Mouse (Mus musculus): ENCODE results near the gene Gm17268. TPM values are rescaled to one million over a fixed set of nuclear protein-coding genes. Genes with fewer than 3 reads are reported as not detected.
A peak's percentile ranks its signal among the peaks of the same experiment; 100 is the strongest.

Gene Gm17268
- polyA plus RNA-seq, 1 experiment, result not detected

- H3K27ac ChIP-seq (ENCODE audit: insufficient read depth, low read length), result no peak overlapping the region
These were observed 42.1 kb downstream of the Gm17268 start for GRCm38 (mm10) chr11:81996172-81996841.

GRCm38 (mm10) chr11:81983146-81983545, 55.2 kb downstream of the Gm17268 start:
- Histone ChIP-seq H3K4me1 (ENCODE audit: control insufficient read depth, insufficient read depth, low read length) (peaks cover 2% of the 10 kb centered on the region; the same call in 1 of the 2 replicates), H3K4me3 (ENCODE audit: insufficient read depth, low read length) (no peak overlapping the region), H3K27ac (ENCODE audit: insufficient read depth, low read length) (no peak overlapping the region)
- TF ChIP-seq POLR2A (IDR thresholded peaks at IDR 0.05; ENCODE audit: extremely low read depth, insufficient read depth, low read length) (no peak), CTCF (IDR thresholded peaks at IDR 0.05; ENCODE audit: extremely low read depth, insufficient read depth, low read length) (peak; percentile 68)

More at GRCm38 (mm10) chr11:81996172-81996841, 42.1 kb downstream of the Gm17268 start:
- Histone ChIP-seq H3K4me3 (ENCODE audit: insufficient read depth, low read length) (no peak overlapping the region), H3K4me1 (ENCODE audit: control insufficient read depth, insufficient read depth, low read length) (no peaks in the 10 kb centered on the region)
- TF ChIP-seq POLR2A (IDR thresholded peaks at IDR 0.05; ENCODE audit: extremely low read depth, insufficient read depth, low read length), result no peak
- peak; percentile 100 for TF ChIP-seq CTCF (IDR thresholded peaks at IDR 0.05; ENCODE audit: extremely low read depth, insufficient read depth, low read length)

- H3K27ac ChIP-seq (ENCODE audit: insufficient read depth, low read length), result no peak overlapping the region
- peaks cover 1% of the 10 kb centered on the region; the same call in 1 of the 2 replicates for H3K4me1 ChIP-seq (ENCODE audit: control insufficient read depth, insufficient read depth, low read length)
- H3K4me3 ChIP-seq (ENCODE audit: insufficient read depth, low read length), result no peak overlapping the region
- TF ChIP-seq CTCF (IDR thresholded peaks at IDR 0.05; ENCODE audit: extremely low read depth, insufficient read depth, low read length), result no peak
- TF ChIP-seq POLR2A (IDR thresholded peaks at IDR 0.05; ENCODE audit: extremely low read depth, insufficient read depth, low read length), result no peak
These were observed 56.2 kb downstream of the Gm17268 start for GRCm38 (mm10) chr11:81982191-81982590.

Other genes with a start within 250 kb of the Gm17268 start
- gene 5530401A14Rik, start 177.9 kb downstream of the Gm17268 start, polyA plus RNA-seq (2012; rRNA removed), result 0.02 and 0.04 TPM in 2 replicates
- gene Asic2, start 70.1 kb downstream of the Gm17268 start, polyA plus RNA-seq (2012; rRNA removed), result 51.8 and 53.6 TPM in 2 replicates
- 0.19 TPM in 1 of 2 replicates, not detected in the other for gene Ccl2, start 3.0 kb downstream of the Gm17268 start, polyA plus RNA-seq (2012; rRNA removed)
- 0.19 TPM in 1 of 2 replicates, not detected in the other for gene Ccl7, start 7.2 kb upstream of the Gm17268 start, polyA plus RNA-seq (2012; rRNA removed)
- gene Ccl11, start 19.3 kb upstream of the Gm17268 start, polyA plus RNA-seq (2012; rRNA removed), result not detected in 2 replicates
- 1.0 and 1.8 TPM in 2 replicates for gene Ccl12, start 63.3 kb upstream of the Gm17268 start, polyA plus RNA-seq (2012; rRNA removed)
- not detected in 2 replicates for gene Ccl8, start 76.6 kb upstream of the Gm17268 start, polyA plus RNA-seq (2012; rRNA removed)